Mouse (Mus musculus) kidney, embryonic 16.5 days (tissue): Measurements from ENCODE around the gene Obsl1. TPM values are rescaled to one million over a fixed set of nuclear protein-coding genes. Genes with fewer than 3 reads are reported as not detected.

Experiments
- ATAC-seq: fragments of 200-750 bp; cut with Nextera tagmentation; 2 replicates; pipeline ENCODE4 v1.8.0; 2017; ENCODE audit warnings: moderate TSS enrichment; ENCODE audit not compliant: low FRiP score, low TSS enrichment
- H3K27ac ChIP-seq: fragments of 300-500 bp; sonication (generic); 2 replicates; pipeline ENCODE4 v1.5.1; 2014; ENCODE audit warnings: low read length
- H3K27me3 ChIP-seq: fragments of 300-500 bp; sonication (generic); 2 replicates; pipeline ENCODE4 v1.6.1; 2014; ENCODE audit warnings: low read length, control low read depth, mixed read lengths; ENCODE audit not compliant: insufficient read depth
- H3K36me3 ChIP-seq: fragments of 300-500 bp; sonication (generic); 2 replicates; pipeline ENCODE4 v1.6.1; 2014; ENCODE audit warnings: low read length, control low read depth, mixed read lengths; ENCODE audit not compliant: insufficient read depth
- H3K4me1 ChIP-seq: fragments of 300-500 bp; sonication (generic); 2 replicates; pipeline ENCODE4 v1.6.1; 2014; ENCODE audit warnings: low read length, control low read depth, mixed read lengths; ENCODE audit not compliant: insufficient read depth
- H3K4me2 ChIP-seq: fragments of 300-500 bp; sonication (generic); replicated peaks from 2 replicates; pipeline ENCODE4 v1.6.1; 2014; ENCODE audit warnings: low read depth, low read length
- H3K4me3 ChIP-seq: fragments of 300-500 bp; sonication (generic); 2 replicates; pipeline ENCODE4 v1.5.1; 2014; ENCODE audit warnings: mild to moderate bottlenecking, low read length
- H3K9ac ChIP-seq: fragments of 300-500 bp; sonication (generic); replicated peaks from 2 replicates; pipeline ENCODE4 v1.6.1; 2014; ENCODE audit warnings: low read length
- H3K9me3 ChIP-seq: fragments of 300-500 bp; sonication (generic); 2 replicates; pipeline ENCODE4 v1.6.1; 2016; ENCODE audit warnings: low read length, control low read depth
- WGBS: fragments of 180-500 bp; shearing (Covaris S2); extraction: QIAGEN DNeasy Blood & Tissue Kit; methylation state at CpG from one replicate; pipeline ENCODE4 v1.1.7; 2014; 5-methylcytosine and 5-hydroxymethylcytosine counted together
- polyA plus RNA-seq: library from polyadenylated mRNA; unstranded; fragments of >200 nt; fragmentation: Nextera tagmentation; extraction: Ambion mirVana; gene quantifications from 2 replicates; pipeline ENCODE4 v1.2.1, GENCODE M21; 2015

Gene Obsl1
- polyA plus RNA-seq, 1 experiment from 2014 or later = 60.9 TPM

- H3K27me3 ChIP-seq = 0 out of 2 replicates have a peak, but pooled peaks cover 5% of the 10 kb centered on the region
- no peaks in the 10 kb centered on the region for H3K36me3 ChIP-seq
- H3K9ac ChIP-seq = peak overlapping the region; percentile 70
- no peaks in the 10 kb centered on the region for H3K9me3 ChIP-seq
- under 1% methylated on average over 42 of the region's 42 CpGs for WGBS
- H3K27ac ChIP-seq = peak overlapping the region; percentile 96
- peak overlapping the region; percentile 60 for H3K4me2 ChIP-seq
- H3K4me3 ChIP-seq = peak overlapping the region; percentile 44
- peaks cover 57% of the 10 kb centered on the region for H3K4me1 ChIP-seq
- peak; percentile 86 for ATAC-seq
These were observed 48.0 kb downstream of the Obsl1 start for GRCm38 (mm10) chr1:75458025-75458788.

- Histone ChIP-seq H3K27me3 (0 out of 2 replicates have a peak, but pooled peaks cover 6% of the 10 kb centered on the region), H3K4me3 (peak overlapping the region; percentile 44; the same call in 1 of the 2 replicates), H3K9me3 (no peaks in the 10 kb centered on the region), H3K4me2 (peak overlapping the region; percentile 60), H3K27ac (peak overlapping the region; percentile 96), H3K9ac (peak overlapping the region; percentile 70), H3K4me1 (peaks cover 55% of the 10 kb centered on the region), H3K36me3 (no peaks in the 10 kb centered on the region)
- ATAC-seq = peak; percentile 35
- WGBS = 2% methylated on average over 8 of the region's 10 CpGs
These were observed 48.6 kb downstream of the Obsl1 start for GRCm38 (mm10) chr1:75457710-75458024.

GRCm38 (mm10) chr1:75456746-75457564 lies 49.3 kb downstream of the Obsl1 start:
- Histone ChIP-seq H3K9ac (no peak overlapping the region), H3K36me3 (no peaks in the 10 kb centered on the region), H3K9me3 (no peaks in the 10 kb centered on the region), H3K4me2 (no peak overlapping the region), H3K27me3 (peaks cover 11% of the 10 kb centered on the region; the same call in 1 of the 2 replicates), H3K4me3 (no peak overlapping the region), H3K27ac (no peak overlapping the region), H3K4me1 (peaks cover 55% of the 10 kb centered on the region)
- whole genome bisulfite sequencing = 16% methylated on average over 14 of the region's 14 CpGs
- ATAC-seq = 0 out of 2 replicates have a peak, but pooled peaks have one; percentile 4

DNA sequence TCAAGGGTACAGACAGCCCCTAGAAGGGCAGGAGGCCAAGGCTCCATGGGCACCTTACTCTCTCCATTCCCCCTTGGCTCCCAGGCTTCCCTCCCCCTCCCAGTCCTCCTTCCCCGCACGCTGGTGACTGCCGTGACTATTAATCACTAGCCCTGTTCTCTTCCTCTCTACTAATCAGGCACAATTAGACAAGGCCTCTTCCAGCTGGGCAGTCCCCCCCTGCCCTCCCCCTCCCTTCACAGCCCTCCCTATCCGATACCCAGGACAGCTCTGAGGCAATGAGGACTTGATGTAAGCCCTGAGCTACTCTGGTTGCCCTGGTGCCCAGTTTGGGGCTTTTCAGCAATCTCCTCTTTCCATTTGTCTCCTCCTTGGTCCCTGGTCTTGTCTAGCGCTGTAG lies 50.3 kb downstream of the Obsl1 start:
- H3K27ac ChIP-seq = no peak overlapping the region
- peaks cover 19% of the 10 kb centered on the region for H3K27me3 ChIP-seq
- H3K36me3 ChIP-seq = no peaks in the 10 kb centered on the region
- no peak overlapping the region for H3K4me3 ChIP-seq
- H3K4me2 ChIP-seq = no peak overlapping the region
- 30% methylated on average over 5 of the region's 5 CpGs for whole genome bisulfite sequencing
- H3K9me3 ChIP-seq = no peaks in the 10 kb centered on the region
- ATAC-seq = no peak
- H3K4me1 ChIP-seq = peaks cover 61% of the 10 kb centered on the region
- H3K9ac ChIP-seq = no peak overlapping the region

DNA sequence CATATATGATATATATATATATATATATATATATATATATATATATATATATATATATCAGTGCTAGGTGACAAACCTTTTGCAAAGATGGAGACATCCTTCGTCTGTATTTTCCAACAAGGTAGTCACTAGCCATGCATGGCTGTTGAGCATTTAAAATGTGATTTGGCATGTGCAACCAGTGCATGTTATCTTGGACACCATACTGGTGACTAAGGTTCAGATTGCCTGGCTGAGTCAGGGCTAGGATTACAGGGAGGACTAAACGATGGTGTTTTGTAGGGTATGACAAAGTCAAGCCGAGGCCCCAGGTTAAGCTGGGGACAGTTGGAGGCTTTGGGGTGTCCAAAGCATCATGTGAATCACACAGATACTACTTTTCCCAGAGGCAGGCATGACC lies 50.8 kb downstream of the Obsl1 start:
- Histone ChIP-seq H3K27me3 (peaks cover 24% of the 10 kb centered on the region), H3K4me2 (no peak overlapping the region), H3K36me3 (no peaks in the 10 kb centered on the region), H3K4me3 (no peak overlapping the region), H3K9me3 (no peaks in the 10 kb centered on the region), H3K4me1 (peaks cover 66% of the 10 kb centered on the region), H3K27ac (no peak overlapping the region), H3K9ac (no peak overlapping the region)
- ATAC-seq = no peak
- 55% methylated on average over 3 of the region's 3 CpGs for WGBS

- H3K9me3 ChIP-seq = no peaks in the 10 kb centered on the region
- no peaks in the 10 kb centered on the region for H3K36me3 ChIP-seq
- H3K4me2 ChIP-seq = no peak overlapping the region
- peaks cover 75% of the 10 kb centered on the region for H3K4me1 ChIP-seq
- H3K27me3 ChIP-seq = peaks cover 53% of the 10 kb centered on the region
- no peak overlapping the region for H3K9ac ChIP-seq
- no peak overlapping the region for H3K27ac ChIP-seq
- no peak for ATAC-seq
- no peak overlapping the region for H3K4me3 ChIP-seq
- WGBS = 62% methylated on average over 5 of the region's 5 CpGs
These were observed 54.4 kb downstream of the Obsl1 start for GRCm38 (mm10) chr1:75451900-75452299.

GRCm38 (mm10) chr1:75450314-75451005 lies 55.8 kb downstream of the Obsl1 start, which contains the start of gene Asic4:
Asic4 (plus strand) TSS chr1:75450436.
- Histone ChIP-seq H3K27ac (no peak within 1 kb of the TSS), H3K9ac (peak within 1 kb of the TSS; percentile 37), H3K4me3 (peak within 1 kb of the TSS; percentile 31), H3K9me3 (no peaks in the 10 kb centered on the region), H3K27me3 (peaks cover 50% of the 10 kb centered on the region), H3K4me1 (peaks cover 79% of the 10 kb centered on the region), H3K36me3 (no peaks in the 10 kb centered on the region), H3K4me2 (peak within 1 kb of the TSS; percentile 56)
- WGBS = 4% methylated on average over 35 of the region's 35 CpGs
- no peak for ATAC-seq

- no peak overlapping the region for H3K9ac ChIP-seq
- H3K27me3 ChIP-seq = peaks cover 51% of the 10 kb centered on the region
- peaks cover 85% of the 10 kb centered on the region for H3K4me1 ChIP-seq
- no peaks in the 10 kb centered on the region for H3K36me3 ChIP-seq
- no peaks in the 10 kb centered on the region for H3K9me3 ChIP-seq
- WGBS = 14% methylated on average over 8 of the region's 8 CpGs
- ATAC-seq = no peak
- no peak overlapping the region for H3K27ac ChIP-seq
- no peak overlapping the region for H3K4me3 ChIP-seq
- H3K4me2 ChIP-seq = peak overlapping the region; percentile 56; the same call in 1 of the 2 replicates
These were observed 56.7 kb downstream of the Obsl1 start for GRCm38 (mm10) chr1:75449377-75450135.

GRCm38 (mm10) chr1:75448937-75449336 lies 57.3 kb downstream of the Obsl1 start:
- no peak for ATAC-seq
- Histone ChIP-seq H3K4me2 (peak overlapping the region; percentile 10; the same call in 1 of the 2 replicates), H3K9ac (no peak overlapping the region; the same call in 1 of the 2 replicates), H3K4me3 (no peak overlapping the region), H3K9me3 (no peaks in the 10 kb centered on the region), H3K27ac (no peak overlapping the region), H3K4me1 (peaks cover 85% of the 10 kb centered on the region), H3K27me3 (peaks cover 51% of the 10 kb centered on the region), H3K36me3 (no peaks in the 10 kb centered on the region)
- 3% methylated on average over 14 of the region's 14 CpGs for WGBS
